Mouse (Mus musculus): Measurements from ENCODE around the gene Otof.

GRCm38 (mm10) chr5:30484591-30484990, 22.9 kb upstream of the Otof start:
- TF ChIP-seq POLR2A (IDR thresholded peaks at IDR 0.05; ENCODE audit: low read depth, low read length) (no peak), USF1 (IDR thresholded peaks at IDR 0.05; ENCODE audit: low read depth, low read length) (no peak), TCF12 (IDR thresholded peaks at IDR 0.05; ENCODE audit: low read depth, low read length) (no peak), CTCF (conservative IDR thresholded peaks at IDR 0.05 in 1 of 2, IDR thresholded peaks at IDR 0.05 in 1 of 2; ENCODE audit: low read depth in 2 of 2, low read length in 2 of 2) (no peak), NELFE (IDR thresholded peaks at IDR 0.05; ENCODE audit: low read depth, low read length) (no peak), MAX (IDR thresholded peaks at IDR 0.05; ENCODE audit: low read length) (no peak), EP300 (IDR thresholded peaks at IDR 0.05; ENCODE audit: low read length) (no peak), GABPA (IDR thresholded peaks at IDR 0.05; ENCODE audit: insufficient replicate concordance, low read depth, low read length) (no peak), NRF1 (IDR thresholded peaks at IDR 0.05; ENCODE audit: low read depth, low read length) (no peak), RAD21 (IDR thresholded peaks at IDR 0.05; ENCODE audit: low read depth, low read length) (no peak), CHD1 (IDR thresholded peaks at IDR 0.05; ENCODE audit: low read depth, low read length) (no peak), MAFK (IDR thresholded peaks at IDR 0.05; ENCODE audit: insufficient replicate concordance, low read length) (no peak), ZNF384 (IDR thresholded peaks at IDR 0.05; ENCODE audit: low read depth, low read length) (no peak), MXI1 (IDR thresholded peaks at IDR 0.05; ENCODE audit: low read depth, low read length) (no peak)
